Mouse (Mus musculus): ENCODE results near the gene Olfr701. TPM values are rescaled to one million over a fixed set of nuclear protein-coding genes. Genes with fewer than 3 reads are reported as not detected.

Olfr701 gene
- not detected for total RNA-seq (2021)
- long read RNA-seq, experiment 1 = 0 reads
- long read RNA-seq, experiment 2 = 0 reads

GRCm38 (mm10) chr7:106813829-106814228, at the start of gene Olfr701:
Gene Olfr701, plus strand, starts transcription at chr7:106814129.
- intact Hi-C loops (cut with DNase I) = no loop called here

GRCm38 (mm10) chr7:106788330-106788729, 25.6 kb upstream of the Olfr701 start:
- DNase-seq (ENCODE audit: low spot score in 2 of 2) = no peak

More at GRCm38 (mm10) chr7:106813829-106814228, at the start of gene Olfr701:
- no peak for DNase-seq (ENCODE audit: low spot score in 2 of 2)

GRCm38 (mm10) chr7:106793098-106793497, 20.8 kb upstream of the Olfr701 start, which contains the start of gene Olfr699:
Gene Olfr699, minus strand, starts transcription at chr7:106793198.
- intact Hi-C loops (cut with DNase I) = no loop called here
- no peak for DNase-seq (ENCODE audit: low spot score in 2 of 2)

More at GRCm38 (mm10) chr7:106788330-106788729, 25.6 kb upstream of the Olfr701 start:
- intact Hi-C loops (cut with DNase I) = no loop called here

- no peak for DNase-seq (ENCODE audit: low spot score in 2 of 2)
- intact Hi-C loops (cut with DNase I) = no loop called here
Measured at GRCm38 (mm10) chr7:106808734-106809133, 5.2 kb upstream of the Olfr701 start, which contains the start of gene Olfr700. Gene Olfr700, minus strand, starts transcription at chr7:106808834.

GRCm38 (mm10) chr7:106815775-106816174, 1.8 kb downstream of the Olfr701 start:
- intact Hi-C loops (cut with DNase I) = no loop called here
- peak in 1 of 2 experiments; percentile 5 for DNase-seq (ENCODE audit: low spot score in 2 of 2)

- intact Hi-C loops (cut with DNase I) = no loop called here
- no peak for DNase-seq (ENCODE audit: low spot score in 2 of 2)
Measured at GRCm38 (mm10) chr7:106818414-106818813, 4.5 kb downstream of the Olfr701 start.

- intact Hi-C loops (cut with DNase I) = no loop called here
- no peak for DNase-seq (ENCODE audit: low spot score in 2 of 2)
Measured at GRCm38 (mm10) chr7:106833793-106834192, 19.9 kb downstream of the Olfr701 start, which contains the start of gene Olfr702. Gene Olfr702, minus strand, starts transcription at chr7:106833893.

GRCm38 (mm10) chr7:106843060-106843459, 29.1 kb downstream of the Olfr701 start, which contains the start of gene Olfr703:
Gene Olfr703, plus strand, starts transcription at chr7:106843360.
- DNase-seq (ENCODE audit: low spot score in 2 of 2) = no peak
- intact Hi-C loops (cut with DNase I) = no loop called here

GRCm38 (mm10) chr7:106862885-106863284, 49.0 kb downstream of the Olfr701 start, which contains the start of gene Olfr704:
Gene Olfr704, plus strand, starts transcription at chr7:106863185.
- intact Hi-C loops (cut with DNase I) = no loop called here
- DNase-seq (ENCODE audit: low spot score in 2 of 2) = no peak

Other genes with a start within 250 kb of the Olfr701 start
- gene Olfr693, start 133.5 kb upstream of the Olfr701 start, total RNA-seq (2021) = not detected
- gene Olfr694, start 122.3 kb upstream of the Olfr701 start, total RNA-seq (2021) = not detected
- not detected for gene Olfr695, start 97.7 kb upstream of the Olfr701 start, total RNA-seq (2021)
- not detected for gene Olfr697, start 71.7 kb upstream of the Olfr701 start, total RNA-seq (2021)
- not detected for gene Olfr698, start 58.7 kb upstream of the Olfr701 start, total RNA-seq (2021)
- not detected for gene Olfr699, start 20.9 kb upstream of the Olfr701 start, total RNA-seq (2021)
- not detected for gene Olfr700, start 5.3 kb upstream of the Olfr701 start, total RNA-seq (2021)
- not detected for gene Olfr702, start 19.8 kb downstream of the Olfr701 start, total RNA-seq (2021)
- gene Olfr703, start 29.2 kb downstream of the Olfr701 start, total RNA-seq (2021) = not detected
- not detected for gene Olfr704, start 49.1 kb downstream of the Olfr701 start, total RNA-seq (2021)
- not detected for gene Olfr705, start 62.8 kb downstream of the Olfr701 start, total RNA-seq (2021)
- not detected for gene Olfr706, start 74.0 kb downstream of the Olfr701 start, total RNA-seq (2021)
- gene Olfr707, start 87.1 kb downstream of the Olfr701 start, total RNA-seq (2021) = not detected
- gene Olfr1532-ps1, start 93.9 kb downstream of the Olfr701 start, total RNA-seq (2021) = not detected
- not detected for gene Olfr709-ps1, start 118.1 kb downstream of the Olfr701 start, total RNA-seq (2021)
- gene Olfr710, start 134.2 kb downstream of the Olfr701 start, total RNA-seq (2021) = not detected
- gene Olfr6, start 149.8 kb downstream of the Olfr701 start, total RNA-seq (2021) = not detected
- gene Olfr711, start 161.3 kb downstream of the Olfr701 start, total RNA-seq (2021) = not detected
- not detected for gene Olfr2, start 191.9 kb downstream of the Olfr701 start, total RNA-seq (2021)
- not detected for gene Olfr713, start 217.0 kb downstream of the Olfr701 start, total RNA-seq (2021)

All from left cerebral cortex, postnatal 14 days (tissue).